Mouse (Mus musculus) retina, postnatal 7 days (tissue): ENCODE results near the gene Sash1.

Experiments
- DNase-seq: peaks from one replicate; pipeline ENCODE4 v3.0.0-alpha.2; 2012; ENCODE audit warnings: low read depth, low spot score

Gene Sash1

DNA sequence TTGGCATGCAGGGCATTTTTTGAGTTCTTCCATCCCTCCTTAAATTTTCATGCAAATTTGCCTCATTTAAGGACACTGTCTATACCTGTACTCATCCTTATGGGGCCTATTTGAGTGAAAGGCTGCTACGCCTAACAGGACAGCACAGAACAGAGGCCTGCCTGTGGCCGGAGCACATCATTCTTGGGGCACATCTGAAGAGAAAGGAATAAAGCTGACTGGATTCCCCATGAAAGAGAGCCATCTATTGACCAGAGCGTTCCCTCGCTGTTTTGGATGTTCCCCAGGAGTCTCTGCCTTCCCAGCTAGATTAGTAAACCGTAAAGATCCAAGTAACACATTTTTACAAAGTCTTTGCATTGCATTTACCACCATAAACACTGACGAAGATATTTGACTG is 203.5 kb downstream of the Sash1 start:
- DNase-seq = no peak

DNA sequence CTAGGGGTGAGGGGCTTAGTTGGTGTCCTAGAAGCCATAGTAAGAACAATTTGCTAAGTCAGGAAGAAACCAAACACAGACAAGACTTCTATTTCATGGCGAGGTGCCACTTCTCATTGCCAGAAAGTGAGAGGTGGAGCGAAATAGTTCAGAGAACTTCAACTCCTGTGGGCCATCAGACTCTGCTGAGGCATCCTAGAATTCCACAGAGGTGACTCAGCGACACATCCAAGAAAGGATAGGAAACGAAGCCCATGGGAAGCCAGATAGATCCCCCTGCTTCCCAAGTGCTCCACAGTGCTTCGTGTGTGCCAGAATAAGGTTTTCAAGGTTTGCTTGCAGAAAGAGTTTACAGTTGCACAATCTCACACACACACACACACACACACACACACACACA is 209.1 kb downstream of the Sash1 start:
- no peak for DNase-seq
